Mouse (Mus musculus) midbrain, postnatal 0 days (tissue): ENCODE data around the gene Vmn2r90. TPM values are rescaled to one million over a fixed set of nuclear protein-coding genes. Genes with fewer than 3 reads are reported as not detected.
"Not testable (repeated sequence)": the region's sequence is repeated elsewhere in the genome, so short reads cannot be mapped to it uniquely, and the experiment has no call there.

Experiments
- ATAC-seq: fragments of 200-750 bp; cut with Nextera tagmentation; 2 replicates; pipeline ENCODE4 v1.8.0; 2017; ENCODE audit warnings: moderate number of reproducible peaks, mild to moderate bottlenecking, moderate TSS enrichment, moderate library complexity; ENCODE audit not compliant: low FRiP score
- DNase-seq: peaks from one replicate; pipeline ENCODE4 v3.0.0-alpha.2; 2015; ENCODE audit warnings: low spot score
- H3K27ac ChIP-seq: fragments of 300-500 bp; sonication (generic); 2 replicates; pipeline ENCODE4 v1.5.1; 2014; ENCODE audit warnings: low read depth, mild to moderate bottlenecking, low read length, mixed read lengths
- H3K27me3 ChIP-seq: fragments of 300-500 bp; sonication (generic); 2 replicates; pipeline ENCODE4 v1.6.1; 2014; ENCODE audit warnings: low read length, control low read depth, mixed read lengths; ENCODE audit not compliant: insufficient read depth
- H3K36me3 ChIP-seq: fragments of 300-500 bp; sonication (generic); 2 replicates; pipeline ENCODE4 v1.6.1; 2014; ENCODE audit warnings: low read length, control low read depth, mixed read lengths; ENCODE audit not compliant: insufficient read depth
- H3K4me1 ChIP-seq: fragments of 300-500 bp; sonication (generic); 2 replicates; pipeline ENCODE4 v1.6.1; 2014; ENCODE audit warnings: mild to moderate bottlenecking, control low read depth, antibody characterized with exemption, low read length, mixed read lengths; ENCODE audit not compliant: insufficient read depth
- H3K4me2 ChIP-seq: fragments of 300-500 bp; sonication (generic); 2 replicates; pipeline ENCODE4 v1.6.1; 2014; ENCODE audit warnings: low read depth, mild to moderate bottlenecking, low read length, mixed read lengths; ENCODE audit not compliant: poor library complexity, severe bottlenecking
- H3K4me3 ChIP-seq: fragments of 300-500 bp; sonication (generic); 2 replicates; pipeline ENCODE4 v1.5.1; 2014; ENCODE audit warnings: low read depth, mild to moderate bottlenecking, low read length, moderate library complexity
- H3K9ac ChIP-seq: fragments of 300-500 bp; sonication (generic); replicated peaks from 2 replicates; pipeline ENCODE4 v1.6.1; 2014; ENCODE audit warnings: mild to moderate bottlenecking, low read length, moderate library complexity, mixed read lengths; ENCODE audit not compliant: poor library complexity, severe bottlenecking
- H3K9me3 ChIP-seq: fragments of 300-500 bp; sonication (generic); 2 replicates; pipeline ENCODE4 v1.6.1; 2016; ENCODE audit warnings: low read length, control low read depth
- CTCF ChIP-seq: IDR thresholded peaks from 2 replicates; pipeline ENCODE4 v1.5.1; 2016; ENCODE audit warnings: antibody characterized with exemption, mild to moderate bottlenecking
- WGBS: fragments of 180-500 bp; shearing (Covaris S2); extraction: QIAGEN DNeasy Blood & Tissue Kit; methylation state at CpG from one replicate; pipeline ENCODE4 v1.1.7; 2014; 5-methylcytosine and 5-hydroxymethylcytosine counted together
- polyA plus RNA-seq: library from polyadenylated mRNA; unstranded; fragments of >200 nt; fragmentation: Nextera tagmentation; extraction: Ambion mirVana; gene quantifications from 2 replicates; pipeline ENCODE4 v1.2.1, GENCODE M21; 2015
- total RNA-seq: library from RNA; depleted of rRNA; stranded (reverse); fragments of >200 nt; gene quantifications from 2 replicates; pipeline ENCODE4 v1.2.3, GENCODE M21; 2014; rRNA removed

Vmn2r90 gene
- total RNA-seq (not detected in 2 replicates), polyA plus RNA-seq (0.05 TPM in 1 of 2 replicates, not detected in the other)

- WGBS: 66% methylated on average over 1 of the region's 1 CpGs
- ATAC-seq (no peak), DNase-seq (no peak)
- Histone ChIP-seq H3K9me3 (no peaks in the 10 kb centered on the region), H3K4me1 (no peaks in the 10 kb centered on the region), H3K9ac (no peak within 1 kb of the TSS), H3K4me2 (no peak within 1 kb of the TSS), H3K36me3 (no peaks in the 10 kb centered on the region), H3K27ac (no peak within 1 kb of the TSS), H3K27me3 (no peaks in the 10 kb centered on the region), H3K4me3 (no peak within 1 kb of the TSS)
- no peak for TF ChIP-seq CTCF
These were observed at the start of gene Vmn2r90 for GRCm38 (mm10) chr17:17703447-17703846. Gene Vmn2r90, plus strand, starts transcription at chr17:17703747.

DNA sequence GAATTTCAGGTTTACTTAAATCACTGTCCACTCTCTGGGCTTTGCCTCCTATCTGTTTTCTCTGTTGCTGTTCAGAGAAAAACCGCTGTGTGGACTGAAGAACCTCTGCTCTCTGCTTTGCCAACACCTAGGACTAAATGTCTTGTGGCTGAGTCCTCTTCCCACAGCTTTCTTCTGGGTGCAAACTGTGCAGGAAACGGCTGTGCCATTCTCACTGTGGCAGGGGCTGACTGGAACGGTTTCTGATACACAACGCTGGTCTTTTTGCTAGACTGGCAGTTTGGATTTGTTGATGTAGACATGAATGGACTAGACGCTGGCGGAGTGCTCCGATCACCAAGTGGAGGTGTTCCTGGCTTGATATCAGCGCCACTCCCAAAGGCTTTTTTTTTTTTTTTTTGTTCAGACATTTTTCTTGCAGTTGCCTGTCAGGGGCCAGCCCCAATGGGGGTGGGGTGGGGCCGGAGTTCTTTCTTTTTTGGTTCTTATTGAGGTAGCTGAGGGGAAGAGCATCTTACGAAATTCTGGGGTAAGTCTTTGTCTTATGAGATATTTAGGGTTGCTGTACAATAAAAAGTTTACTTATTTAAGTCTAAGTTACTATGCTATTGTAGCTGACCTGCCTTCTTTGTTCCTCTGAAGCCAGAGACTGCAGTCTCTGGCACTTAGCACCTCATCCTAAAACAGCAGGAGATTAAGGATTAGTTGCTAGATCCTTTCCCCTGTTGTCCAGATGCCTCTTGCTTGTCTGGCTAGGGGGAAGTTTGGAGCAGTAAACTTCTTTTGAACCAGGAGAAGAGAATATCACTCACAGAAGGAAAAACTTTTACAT, 48.3 kb upstream of the Vmn2r90 start:
- no peak for TF ChIP-seq CTCF
- no peaks in the 10 kb centered on the region for H3K9me3 ChIP-seq
- ATAC-seq (no peak), DNase-seq (no peak)
- no peaks in the 10 kb centered on the region for H3K4me1 ChIP-seq
- no peak overlapping the region for H3K9ac ChIP-seq
- H3K27me3 ChIP-seq: no peaks in the 10 kb centered on the region
- WGBS: 11% methylated on average over 10 of the region's 10 CpGs
- no peaks in the 10 kb centered on the region for H3K36me3 ChIP-seq
- no peak overlapping the region for H3K4me3 ChIP-seq
- no peak overlapping the region for H3K27ac ChIP-seq
- no peak overlapping the region for H3K4me2 ChIP-seq

DNA sequence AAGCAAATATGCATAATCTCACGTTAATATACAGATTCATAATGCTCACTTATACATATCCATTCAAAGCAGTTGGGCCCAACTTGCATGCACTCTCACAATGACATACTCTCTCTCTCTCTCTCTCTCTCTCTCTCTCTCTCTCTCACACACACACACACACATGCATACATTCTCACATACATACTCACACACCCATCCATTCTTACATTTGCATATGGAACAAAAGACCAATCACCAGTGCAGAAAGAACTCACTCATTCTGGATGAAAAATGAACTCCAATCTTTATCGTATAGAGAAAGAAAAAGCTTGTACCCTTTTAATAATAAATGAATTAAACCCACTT, 47.7 kb upstream of the Vmn2r90 start:
- no peaks in the 10 kb centered on the region for H3K27me3 ChIP-seq
- no peak for TF ChIP-seq CTCF
- H3K36me3 ChIP-seq: no peaks in the 10 kb centered on the region
- no peak overlapping the region for H3K9ac ChIP-seq
- WGBS: 26% methylated on average over 2 of the region's 2 CpGs
- no peak overlapping the region for H3K27ac ChIP-seq
- H3K4me3 ChIP-seq: no peak overlapping the region
- no peak overlapping the region for H3K4me2 ChIP-seq
- DNase-seq: no peak
- no peak for ATAC-seq
- H3K4me1 ChIP-seq: no peaks in the 10 kb centered on the region
- H3K9me3 ChIP-seq: no peaks in the 10 kb centered on the region

DNA sequence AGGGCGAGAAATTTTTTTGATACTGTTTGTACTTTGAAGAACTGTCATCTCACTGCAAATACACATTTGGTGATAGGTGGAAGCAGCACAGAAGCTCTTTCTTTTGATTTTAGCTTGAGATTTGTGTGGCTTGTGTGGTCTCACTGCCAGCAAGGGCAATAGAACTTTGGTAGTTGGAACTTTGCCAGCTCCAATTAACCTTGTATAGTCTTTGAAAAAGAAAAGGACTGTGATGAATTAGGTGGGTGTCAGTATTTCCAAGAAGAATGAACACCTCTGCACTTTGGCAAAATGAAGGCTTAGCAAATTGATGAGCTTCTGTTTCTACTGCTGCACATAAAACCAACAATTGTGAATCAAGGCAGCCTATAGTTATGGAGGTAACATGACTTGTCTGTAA, 24.8 kb upstream of the Vmn2r90 start:
- DNase-seq (peak; percentile 12), ATAC-seq (no peak)
- no peaks in the 10 kb centered on the region for H3K9me3 ChIP-seq
- no peaks in the 10 kb centered on the region for H3K36me3 ChIP-seq
- no peaks in the 10 kb centered on the region for H3K27me3 ChIP-seq
- 90% methylated on average over 1 of the region's 1 CpGs for WGBS
- H3K4me1 ChIP-seq: no peaks in the 10 kb centered on the region
- no peak for TF ChIP-seq CTCF
- no peak overlapping the region for H3K9ac ChIP-seq
- no peak overlapping the region for H3K27ac ChIP-seq
- H3K4me2 ChIP-seq: no peak overlapping the region
- no peak overlapping the region for H3K4me3 ChIP-seq

- 66% methylated on average over 2 of the region's 2 CpGs for WGBS
- H3K4me2 ChIP-seq: no peak overlapping the region
- TF ChIP-seq CTCF: no peak
- no peak overlapping the region for H3K27ac ChIP-seq
- no peaks in the 10 kb centered on the region for H3K27me3 ChIP-seq
- H3K4me1 ChIP-seq: no peaks in the 10 kb centered on the region
- no peak for DNase-seq
- H3K36me3 ChIP-seq: no peaks in the 10 kb centered on the region
- no peak overlapping the region for H3K4me3 ChIP-seq
- no peak for ATAC-seq
- no peak overlapping the region for H3K9ac ChIP-seq
- H3K9me3 ChIP-seq: no peaks in the 10 kb centered on the region
These were observed 12.9 kb upstream of the Vmn2r90 start for GRCm38 (mm10) chr17:17690659-17691058.

DNA sequence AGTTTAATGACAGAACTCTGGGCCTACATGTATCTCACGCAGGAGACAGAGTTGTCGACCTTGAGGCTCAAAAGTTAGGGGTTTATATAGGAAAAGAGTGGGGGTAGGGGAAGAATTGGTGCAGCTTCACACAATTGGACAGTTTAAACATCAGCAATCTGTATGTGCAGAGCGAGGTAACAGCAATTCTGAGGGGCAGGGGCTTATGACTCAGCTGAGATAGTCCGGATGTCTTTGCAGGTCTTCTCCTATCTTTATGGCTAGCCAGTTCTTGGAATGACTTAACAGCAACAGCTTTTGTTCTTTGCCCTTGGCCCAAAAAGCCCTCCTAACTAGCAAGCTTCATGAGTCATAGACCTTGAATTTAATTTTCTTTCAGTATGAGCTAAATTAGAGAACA, 28.8 kb downstream of the Vmn2r90 start:
- not testable (repeated sequence) for H3K4me1 ChIP-seq, H3K9ac ChIP-seq, H3K4me2 ChIP-seq, ATAC-seq, H3K9me3 ChIP-seq, H3K36me3 ChIP-seq, H3K27ac ChIP-seq, H3K4me3 ChIP-seq, DNase-seq, H3K27me3 ChIP-seq
- WGBS: 87% methylated on average over 4 of the region's 4 CpGs
